Mouse (Mus musculus) embryonic facial prominence, embryonic 15.5 days (tissue): ENCODE data around the gene Chka. TPM values are rescaled to one million over a fixed set of nuclear protein-coding genes. Genes with fewer than 3 reads are reported as not detected.
A peak's percentile ranks its signal among the peaks of the same experiment; 100 is the strongest.

Source experiments
- ATAC-seq: fragments of 200-750 bp; cut with Nextera tagmentation; 2 replicates; pipeline ENCODE4 v1.8.0; 2017; ENCODE audit warnings: low read depth, moderate TSS enrichment; ENCODE audit not compliant: insufficient number of reproducible peaks, low FRiP score, low TSS enrichment
- H3K27ac ChIP-seq: fragments of 300-500 bp; sonication (generic); replicated peaks from 2 replicates; pipeline ENCODE4 v1.5.1; 2015; ENCODE audit warnings: mild to moderate bottlenecking, inconsistent platforms
- H3K27me3 ChIP-seq: fragments of 300-500 bp; sonication (generic); 2 replicates; pipeline ENCODE4 v1.6.1; 2015; ENCODE audit warnings: inconsistent platforms
- H3K36me3 ChIP-seq: fragments of 300-500 bp; sonication (generic); 2 replicates; pipeline ENCODE4 v1.6.1; 2015; ENCODE audit warnings: mild to moderate bottlenecking, inconsistent platforms
- H3K4me1 ChIP-seq: fragments of 300-500 bp; sonication (generic); 2 replicates; pipeline ENCODE4 v1.6.1; 2015; ENCODE audit warnings: inconsistent platforms
- H3K4me2 ChIP-seq: fragments of 300-500 bp; sonication (generic); replicated peaks from 2 replicates; pipeline ENCODE4 v1.6.1; 2015; ENCODE audit warnings: mild to moderate bottlenecking, inconsistent platforms
- H3K4me3 ChIP-seq: fragments of 300-500 bp; sonication (generic); replicated peaks from 2 replicates; pipeline ENCODE4 v1.5.1; 2015; ENCODE audit warnings: mild to moderate bottlenecking, inconsistent platforms
- H3K9ac ChIP-seq: fragments of 300-500 bp; sonication (generic); 2 replicates; pipeline ENCODE4 v1.6.1; 2015; ENCODE audit warnings: inconsistent platforms
- H3K9me3 ChIP-seq: fragments of 300-500 bp; sonication (generic); replicated peaks from 2 replicates; pipeline ENCODE4 v1.6.1; 2016; ENCODE audit warnings: inconsistent platforms
- WGBS: fragments of 180-500 bp; shearing (Covaris S2); methylation state at CpG from one replicate; pipeline ENCODE4 v1.1.7; 2015; 5-methylcytosine and 5-hydroxymethylcytosine counted together
- polyA plus RNA-seq: library from polyadenylated mRNA; unstranded; fragments of >200 nt; fragmentation: Nextera tagmentation; extraction: Ambion mirVana; gene quantifications from 2 replicates; pipeline ENCODE4 v1.2.1, GENCODE M21; 2015

Chka gene
- polyA plus RNA-seq, 1 experiment from 2014 or later: 44.3 TPM

DNA sequence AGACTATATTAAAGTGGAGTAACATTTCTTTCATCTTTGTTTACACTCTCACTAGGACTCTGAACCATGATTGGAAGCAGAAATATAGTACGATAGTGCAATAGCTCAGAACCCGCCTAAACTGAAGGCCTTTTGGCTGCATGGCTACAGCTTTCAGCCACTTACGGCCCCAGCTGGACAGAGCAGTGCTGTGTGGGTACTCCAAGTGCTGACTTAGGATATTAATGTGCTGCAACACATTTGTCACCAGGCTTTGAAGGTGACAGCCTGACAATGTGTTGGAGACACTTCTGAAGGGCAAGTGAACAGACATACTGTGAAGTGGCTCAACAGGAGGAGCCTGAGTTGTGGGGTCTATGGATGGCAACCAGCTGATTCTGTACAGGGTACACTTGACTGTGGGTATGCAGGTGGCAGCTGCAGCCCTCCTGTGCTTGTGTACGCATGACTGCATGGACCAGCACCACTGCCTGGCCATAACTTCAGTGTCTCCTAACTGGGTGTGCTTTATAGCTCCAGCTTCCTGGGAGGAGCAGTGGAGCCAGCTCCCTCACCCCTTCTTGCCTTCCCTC, 42.1 kb downstream of the Chka start:
- Histone ChIP-seq H3K36me3 (peaks cover 94% of the 10 kb centered on the region), H3K27ac (no peak overlapping the region; the same call in 1 of the 2 replicates), H3K4me2 (no peak overlapping the region), H3K27me3 (no peaks in the 10 kb centered on the region), H3K4me3 (no peak overlapping the region), H3K9me3 (no peaks in the 10 kb centered on the region), H3K4me1 (no peaks in the 10 kb centered on the region), H3K9ac (no peak overlapping the region)
- ATAC-seq: no peak
- WGBS: 89% methylated on average over 4 of the region's 4 CpGs

DNA sequence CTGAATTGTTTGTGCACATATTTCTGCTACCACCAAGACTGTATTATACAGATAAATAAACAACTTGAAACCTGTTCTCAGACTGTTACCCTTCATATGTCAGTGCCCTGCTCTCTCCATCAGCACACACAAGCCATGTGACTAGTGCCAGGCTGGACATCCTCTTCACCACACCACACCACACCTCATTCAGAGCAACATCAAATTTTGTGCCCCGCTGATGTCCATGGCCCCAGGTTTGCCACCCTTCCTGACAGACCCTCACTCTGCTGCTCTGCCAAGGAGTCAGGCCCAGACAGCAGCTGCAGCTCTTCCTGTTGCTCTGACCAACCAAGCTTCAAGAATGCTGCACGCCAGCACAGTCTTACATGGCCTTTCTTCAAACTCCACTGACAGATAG, 42.7 kb downstream of the Chka start:
- Histone ChIP-seq H3K27me3 (no peaks in the 10 kb centered on the region), H3K4me2 (no peak overlapping the region), H3K4me3 (no peak overlapping the region), H3K9me3 (no peaks in the 10 kb centered on the region), H3K36me3 (peaks cover 94% of the 10 kb centered on the region), H3K4me1 (no peaks in the 10 kb centered on the region), H3K9ac (no peak overlapping the region), H3K27ac (no peak overlapping the region)
- WGBS: 84% methylated on average over 2 of the region's 2 CpGs
- no peak for ATAC-seq

GRCm38 (mm10) chr19:3895171-3895631, 43.6 kb downstream of the Chka start:
- 38% methylated on average over 3 of the region's 3 CpGs for WGBS
- Histone ChIP-seq H3K27me3 (no peaks in the 10 kb centered on the region), H3K27ac (no peak overlapping the region), H3K9ac (no peak overlapping the region), H3K4me2 (no peak overlapping the region), H3K36me3 (peaks cover 92% of the 10 kb centered on the region), H3K9me3 (no peaks in the 10 kb centered on the region), H3K4me3 (no peak overlapping the region), H3K4me1 (no peaks in the 10 kb centered on the region)
- ATAC-seq: no peak

DNA sequence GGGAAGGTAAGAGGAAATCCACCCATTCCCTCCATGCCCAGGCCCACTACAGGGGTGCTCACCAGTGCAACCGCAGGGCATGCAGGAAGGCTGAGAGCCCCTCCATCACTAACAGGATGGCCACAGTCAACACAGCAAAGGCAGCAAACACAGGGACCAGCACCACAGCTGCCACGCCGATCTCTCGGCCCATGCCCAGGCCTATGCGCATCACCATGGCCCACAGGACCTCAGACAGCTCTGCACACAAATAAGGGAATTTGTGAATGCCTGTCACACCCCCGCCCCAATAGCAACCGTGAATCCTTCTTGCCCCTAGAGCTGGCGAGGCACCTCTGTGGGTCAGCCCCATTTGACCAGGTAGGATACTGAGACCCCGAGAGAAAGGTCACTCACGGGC, 44.6 kb downstream of the Chka start:
- no peak overlapping the region for H3K27ac ChIP-seq
- no peak overlapping the region for H3K4me2 ChIP-seq
- H3K9ac ChIP-seq: no peak overlapping the region
- 93% methylated on average over 10 of the region's 10 CpGs for WGBS
- H3K27me3 ChIP-seq: no peaks in the 10 kb centered on the region
- H3K4me3 ChIP-seq: no peak overlapping the region
- no peak for ATAC-seq
- H3K4me1 ChIP-seq: no peaks in the 10 kb centered on the region
- H3K9me3 ChIP-seq: no peaks in the 10 kb centered on the region
- H3K36me3 ChIP-seq: peaks cover 85% of the 10 kb centered on the region

DNA sequence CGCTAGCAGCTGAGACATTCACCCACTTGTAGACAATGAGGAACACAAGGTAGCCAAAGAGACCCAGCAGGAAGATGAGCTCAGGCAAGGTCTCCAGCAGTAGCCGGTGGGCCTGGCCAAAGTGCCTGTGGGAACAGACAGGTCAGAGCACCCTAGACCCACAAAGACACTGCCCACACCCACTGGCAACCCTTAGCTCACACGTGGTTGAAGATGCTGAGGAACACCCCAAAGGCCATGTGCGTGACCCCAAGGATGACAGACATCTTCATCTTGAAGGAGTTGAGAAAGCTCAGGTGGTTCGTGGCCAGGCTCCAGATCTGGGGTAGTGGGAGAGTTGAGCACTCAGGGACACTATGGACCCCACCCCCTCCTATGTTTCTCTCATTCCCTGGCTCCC, 46.0 kb downstream of the Chka start:
- Histone ChIP-seq H3K36me3 (peaks cover 87% of the 10 kb centered on the region), H3K27ac (no peak overlapping the region), H3K4me3 (no peak overlapping the region), H3K9ac (no peak overlapping the region), H3K27me3 (no peaks in the 10 kb centered on the region), H3K4me2 (no peak overlapping the region), H3K4me1 (no peaks in the 10 kb centered on the region), H3K9me3 (no peaks in the 10 kb centered on the region)
- 92% methylated on average over 5 of the region's 5 CpGs for WGBS
- no peak for ATAC-seq

DNA sequence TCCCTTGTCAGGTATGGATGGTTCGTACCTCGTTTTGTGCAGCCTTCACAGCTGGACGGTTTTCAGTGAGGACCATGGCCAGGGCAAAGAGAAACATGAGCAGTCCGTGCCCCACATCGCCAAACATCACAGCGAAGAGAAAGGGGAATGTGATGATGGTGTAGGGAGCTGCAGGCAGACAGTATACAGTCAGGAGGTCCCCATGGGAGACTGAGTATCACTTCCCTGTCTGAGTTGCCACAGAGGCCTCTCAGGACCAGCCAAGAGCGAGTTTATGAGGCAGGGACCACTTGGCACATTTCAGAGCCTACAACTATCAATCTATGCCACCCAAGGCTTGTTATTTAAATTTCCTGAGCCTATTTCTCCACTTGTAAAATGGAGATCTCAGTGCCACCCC, 47.4 kb downstream of the Chka start:
- peaks cover 7% of the 10 kb centered on the region; the same call in 1 of the 2 replicates for H3K4me1 ChIP-seq
- WGBS: 89% methylated on average over 7 of the region's 7 CpGs
- H3K9ac ChIP-seq: no peak overlapping the region
- H3K9me3 ChIP-seq: no peaks in the 10 kb centered on the region
- H3K27ac ChIP-seq: no peak overlapping the region
- no peak overlapping the region for H3K4me2 ChIP-seq
- no peak overlapping the region for H3K4me3 ChIP-seq
- H3K36me3 ChIP-seq: peaks cover 81% of the 10 kb centered on the region
- H3K27me3 ChIP-seq: no peaks in the 10 kb centered on the region
- ATAC-seq: no peak

DNA sequence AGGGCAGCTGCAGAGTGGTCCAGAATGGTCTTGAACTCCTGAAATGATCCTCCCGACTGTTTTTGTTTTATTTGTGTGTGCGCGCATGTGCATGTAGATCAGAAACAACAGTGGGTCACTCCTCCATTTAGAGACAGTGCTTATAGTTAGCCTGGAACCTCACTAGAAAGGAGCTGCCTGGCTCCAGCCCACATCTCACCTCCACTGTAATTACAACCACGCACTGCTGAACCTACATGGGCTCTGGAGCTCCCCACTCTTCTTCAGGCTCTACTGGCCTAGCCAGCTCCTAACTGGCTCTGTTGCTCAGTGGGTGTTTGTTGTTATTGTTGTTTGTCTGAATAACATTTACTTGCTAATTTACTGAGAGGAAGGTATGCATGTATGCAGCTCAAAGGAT, 48.0 kb downstream of the Chka start:
- Histone ChIP-seq H3K4me3 (no peak overlapping the region), H3K4me1 (peaks cover 13% of the 10 kb centered on the region), H3K27me3 (no peaks in the 10 kb centered on the region), H3K4me2 (no peak overlapping the region), H3K36me3 (peaks cover 77% of the 10 kb centered on the region), H3K27ac (no peak overlapping the region), H3K9ac (no peak overlapping the region), H3K9me3 (no peaks in the 10 kb centered on the region)
- 93% methylated on average over 4 of the region's 4 CpGs for WGBS
- no peak for ATAC-seq

GRCm38 (mm10) chr19:3902966-3903365, 51.4 kb downstream of the Chka start:
- no peak overlapping the region for H3K9ac ChIP-seq
- no peaks in the 10 kb centered on the region for H3K27me3 ChIP-seq
- ATAC-seq: no peak
- peaks cover 45% of the 10 kb centered on the region for H3K36me3 ChIP-seq
- WGBS: 80% methylated on average over 12 of the region's 12 CpGs
- no peaks in the 10 kb centered on the region for H3K9me3 ChIP-seq
- H3K4me1 ChIP-seq: peaks cover 43% of the 10 kb centered on the region
- H3K4me2 ChIP-seq: no peak overlapping the region
- H3K4me3 ChIP-seq: no peak overlapping the region
- H3K27ac ChIP-seq: no peak overlapping the region

DNA sequence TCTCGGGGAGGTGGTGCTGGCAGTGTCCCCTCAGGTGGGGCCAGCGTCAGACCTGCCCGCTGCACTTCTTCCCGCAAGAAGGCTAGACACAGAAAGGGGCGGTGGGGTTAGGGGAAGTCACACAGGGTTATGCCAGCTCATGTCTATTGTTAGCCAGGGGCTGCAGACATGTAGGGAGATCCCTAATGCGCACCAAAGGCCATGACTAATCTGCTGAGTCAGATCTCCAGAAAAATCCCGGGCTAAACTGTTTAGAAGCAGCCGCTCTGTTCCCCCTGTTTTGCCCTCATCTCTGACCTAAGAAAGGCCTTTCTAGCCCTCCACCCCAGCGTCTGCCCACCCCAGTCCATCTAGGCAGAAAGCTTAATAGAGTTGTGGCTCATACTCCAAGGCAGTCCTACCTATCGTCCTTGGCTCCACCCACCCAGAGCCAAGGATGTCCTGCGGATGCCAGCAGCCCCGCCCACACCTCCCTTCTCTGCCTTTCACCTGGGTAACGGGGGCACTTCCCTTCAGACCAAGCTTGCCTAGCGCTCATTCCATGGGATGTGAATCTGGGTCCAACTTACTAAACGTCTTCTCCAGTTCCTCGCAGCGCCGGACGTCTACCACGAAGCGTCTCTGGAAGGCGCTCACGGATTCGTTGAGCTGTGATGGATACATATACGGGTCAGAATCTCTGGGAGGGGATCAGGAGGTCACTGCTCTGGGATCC, 52.2 kb downstream of the Chka start:
- Histone ChIP-seq H3K4me3 (no peak overlapping the region), H3K36me3 (peaks cover 46% of the 10 kb centered on the region), H3K9me3 (no peaks in the 10 kb centered on the region), H3K27ac (no peak overlapping the region), H3K27me3 (no peaks in the 10 kb centered on the region), H3K4me1 (peaks cover 46% of the 10 kb centered on the region), H3K9ac (no peak overlapping the region), H3K4me2 (0 out of 2 replicates have a peak overlapping the region, but pooled peaks have one; percentile 75)
- no peak for ATAC-seq
- 63% methylated on average over 25 of the region's 25 CpGs for WGBS

GRCm38 (mm10) chr19:3904363-3904675, 52.7 kb downstream of the Chka start:
- no peak for ATAC-seq
- H3K36me3 ChIP-seq: peaks cover 46% of the 10 kb centered on the region
- peak overlapping the region; percentile 75; the same call in 1 of the 2 replicates for H3K4me2 ChIP-seq
- peaks cover 46% of the 10 kb centered on the region for H3K4me1 ChIP-seq
- H3K4me3 ChIP-seq: no peak overlapping the region
- H3K27me3 ChIP-seq: no peaks in the 10 kb centered on the region
- no peak overlapping the region for H3K27ac ChIP-seq
- WGBS: 52% methylated on average over 10 of the region's 10 CpGs
- no peaks in the 10 kb centered on the region for H3K9me3 ChIP-seq
- no peak overlapping the region for H3K9ac ChIP-seq

- peaks cover 50% of the 10 kb centered on the region for H3K36me3 ChIP-seq
- peak overlapping the region; percentile 75 for H3K4me2 ChIP-seq
- ATAC-seq: no peak
- no peaks in the 10 kb centered on the region for H3K9me3 ChIP-seq
- H3K9ac ChIP-seq: peak overlapping the region; percentile 7; the same call in 1 of the 2 replicates
- 19% methylated on average over 6 of the region's 6 CpGs for WGBS
- peak overlapping the region; percentile 73 for H3K4me3 ChIP-seq
- no peaks in the 10 kb centered on the region for H3K27me3 ChIP-seq
- peak overlapping the region; percentile 74 for H3K27ac ChIP-seq
- peaks cover 46% of the 10 kb centered on the region for H3K4me1 ChIP-seq
Measured at GRCm38 (mm10) chr19:3905261-3905969, 53.8 kb downstream of the Chka start.
